Mouse (Mus musculus): ENCODE data around the gene Mrgprf. TPM values are rescaled to one million over a fixed set of nuclear protein-coding genes. Genes with fewer than 3 reads are reported as not detected.
A peak's percentile ranks its signal among the peaks of the same experiment; 100 is the strongest.

The Mrgprf gene
- polyA plus RNA-seq, 1 experiment from 2014 or later: 2.9 TPM

GRCm38 (mm10) chr7:145293859-145294258 lies 6.8 kb upstream of the Mrgprf start:
- H3K4me1 ChIP-seq (replicated peaks; ENCODE audit: control insufficient read depth, insufficient read depth, low read length): no peaks in the 10 kb centered on the region
- WGBS: 40% methylated on average over 6 of the region's 6 CpGs

GRCm38 (mm10) chr7:145298666-145299490 lies 1.8 kb upstream of the Mrgprf start:
- H3K9ac ChIP-seq (replicated peaks; ENCODE audit: low read depth, low read length): no peak overlapping the region
- no peaks in the 10 kb centered on the region for H3K36me3 ChIP-seq (ENCODE audit: control insufficient read depth, insufficient read depth)
- H3K27ac ChIP-seq (ENCODE audit: low read length): no peak overlapping the region
- WGBS: 61% methylated on average over 3 of the region's 3 CpGs
- H3K4me1 ChIP-seq (replicated peaks; ENCODE audit: control insufficient read depth, insufficient read depth, low read length): 0 out of 2 replicates have a peak, but pooled peaks cover 6% of the 10 kb centered on the region
- H3K9me3 ChIP-seq (ENCODE audit: control insufficient read depth, low read length): no peaks in the 10 kb centered on the region
- ATAC-seq: no peak
- no peak overlapping the region for H3K4me2 ChIP-seq (ENCODE audit: low read length)
- H3K4me3 ChIP-seq (replicated peaks; ENCODE audit: low read length): no peak overlapping the region
- H3K27me3 ChIP-seq (replicated peaks; ENCODE audit: control insufficient read depth, insufficient read depth, low read length): no peaks in the 10 kb centered on the region

More at GRCm38 (mm10) chr7:145293859-145294258, 6.8 kb upstream of the Mrgprf start:
- no peaks in the 10 kb centered on the region for H3K36me3 ChIP-seq (ENCODE audit: control insufficient read depth, insufficient read depth)
- H3K4me2 ChIP-seq (ENCODE audit: low read length): no peak overlapping the region
- no peaks in the 10 kb centered on the region for H3K9me3 ChIP-seq (ENCODE audit: control insufficient read depth, low read length)
- no peak for ATAC-seq
- no peaks in the 10 kb centered on the region for H3K27me3 ChIP-seq (replicated peaks; ENCODE audit: control insufficient read depth, insufficient read depth, low read length)
- no peak overlapping the region for H3K27ac ChIP-seq (ENCODE audit: low read length)
- H3K9ac ChIP-seq (replicated peaks; ENCODE audit: low read depth, low read length): no peak overlapping the region
- H3K4me3 ChIP-seq (replicated peaks; ENCODE audit: low read length): no peak overlapping the region

- H3K4me3 ChIP-seq (replicated peaks; ENCODE audit: low read length): no peak overlapping the region
- H3K36me3 ChIP-seq (ENCODE audit: control insufficient read depth, insufficient read depth): no peaks in the 10 kb centered on the region
- H3K9me3 ChIP-seq (ENCODE audit: control insufficient read depth, low read length): no peaks in the 10 kb centered on the region
- H3K27me3 ChIP-seq (replicated peaks; ENCODE audit: control insufficient read depth, insufficient read depth, low read length): no peaks in the 10 kb centered on the region
- H3K27ac ChIP-seq (ENCODE audit: low read length): no peak overlapping the region
- no peak for ATAC-seq
- 76% methylated on average over 7 of the region's 7 CpGs for WGBS
- H3K9ac ChIP-seq (replicated peaks; ENCODE audit: low read depth, low read length): no peak overlapping the region
- H3K4me1 ChIP-seq (replicated peaks; ENCODE audit: control insufficient read depth, insufficient read depth, low read length): 0 out of 2 replicates have a peak, but pooled peaks cover 6% of the 10 kb centered on the region
- H3K4me2 ChIP-seq (ENCODE audit: low read length): no peak overlapping the region
Measured at GRCm38 (mm10) chr7:145299562-145300320, 887 bp upstream of the Mrgprf start.

- no peak overlapping the region for H3K27ac ChIP-seq (ENCODE audit: low read length)
- ATAC-seq: no peak
- no peaks in the 10 kb centered on the region for H3K9me3 ChIP-seq (ENCODE audit: control insufficient read depth, low read length)
- no peak overlapping the region for H3K9ac ChIP-seq (replicated peaks; ENCODE audit: low read depth, low read length)
- H3K36me3 ChIP-seq (ENCODE audit: control insufficient read depth, insufficient read depth): no peaks in the 10 kb centered on the region
- 0 out of 2 replicates have a peak, but pooled peaks cover 6% of the 10 kb centered on the region for H3K4me1 ChIP-seq (replicated peaks; ENCODE audit: control insufficient read depth, insufficient read depth, low read length)
- H3K4me3 ChIP-seq (replicated peaks; ENCODE audit: low read length): no peak overlapping the region
- H3K4me2 ChIP-seq (ENCODE audit: low read length): no peak overlapping the region
- H3K27me3 ChIP-seq (replicated peaks; ENCODE audit: control insufficient read depth, insufficient read depth, low read length): no peaks in the 10 kb centered on the region
Measured at GRCm38 (mm10) chr7:145301008-145301340, 346 bp downstream of the Mrgprf start.

- Histone ChIP-seq H3K9ac (replicated peaks; ENCODE audit: low read depth, low read length) (no peak overlapping the region), H3K27me3 (replicated peaks; ENCODE audit: control insufficient read depth, insufficient read depth, low read length) (no peaks in the 10 kb centered on the region), H3K9me3 (ENCODE audit: control insufficient read depth, low read length) (no peaks in the 10 kb centered on the region), H3K36me3 (ENCODE audit: control insufficient read depth, insufficient read depth) (no peaks in the 10 kb centered on the region), H3K27ac (ENCODE audit: low read length) (no peak overlapping the region), H3K4me2 (ENCODE audit: low read length) (no peak overlapping the region), H3K4me1 (replicated peaks; ENCODE audit: control insufficient read depth, insufficient read depth, low read length) (0 out of 2 replicates have a peak, but pooled peaks cover 6% of the 10 kb centered on the region), H3K4me3 (replicated peaks; ENCODE audit: low read length) (no peak overlapping the region)
- no peak for ATAC-seq
- WGBS: 89% methylated on average over 6 of the region's 6 CpGs
Measured at GRCm38 (mm10) chr7:145301341-145302005, 845 bp downstream of the Mrgprf start.

- H3K36me3 ChIP-seq (ENCODE audit: control insufficient read depth, insufficient read depth): no peaks in the 10 kb centered on the region
- H3K4me1 ChIP-seq (replicated peaks; ENCODE audit: control insufficient read depth, insufficient read depth, low read length): 0 out of 2 replicates have a peak, but pooled peaks cover 6% of the 10 kb centered on the region
- WGBS: 6% methylated on average over 20 of the region's 20 CpGs
- H3K9ac ChIP-seq (replicated peaks; ENCODE audit: low read depth, low read length): 0 out of 2 replicates have a peak overlapping the region, but pooled peaks have one; percentile 5
- no peaks in the 10 kb centered on the region for H3K27me3 ChIP-seq (replicated peaks; ENCODE audit: control insufficient read depth, insufficient read depth, low read length)
- ATAC-seq: peak; percentile 73
- H3K27ac ChIP-seq (ENCODE audit: low read length): no peak overlapping the region
- H3K4me3 ChIP-seq (replicated peaks; ENCODE audit: low read length): peak overlapping the region; percentile 9; the same call in 1 of the 2 replicates
- peak overlapping the region; percentile 42 for H3K4me2 ChIP-seq (ENCODE audit: low read length)
- H3K9me3 ChIP-seq (ENCODE audit: control insufficient read depth, low read length): no peaks in the 10 kb centered on the region
Measured at GRCm38 (mm10) chr7:145302488-145303285, 2.1 kb downstream of the Mrgprf start.

- no peak overlapping the region for H3K9ac ChIP-seq (replicated peaks; ENCODE audit: low read depth, low read length)
- H3K4me3 ChIP-seq (replicated peaks; ENCODE audit: low read length): no peak overlapping the region
- 0 out of 2 replicates have a peak, but pooled peaks cover 6% of the 10 kb centered on the region for H3K4me1 ChIP-seq (replicated peaks; ENCODE audit: control insufficient read depth, insufficient read depth, low read length)
- 82% methylated on average over 2 of the region's 2 CpGs for WGBS
- no peak overlapping the region for H3K4me2 ChIP-seq (ENCODE audit: low read length)
- no peaks in the 10 kb centered on the region for H3K27me3 ChIP-seq (replicated peaks; ENCODE audit: control insufficient read depth, insufficient read depth, low read length)
- no peak for ATAC-seq
- no peaks in the 10 kb centered on the region for H3K36me3 ChIP-seq (ENCODE audit: control insufficient read depth, insufficient read depth)
- no peaks in the 10 kb centered on the region for H3K9me3 ChIP-seq (ENCODE audit: control insufficient read depth, low read length)
- no peak overlapping the region for H3K27ac ChIP-seq (ENCODE audit: low read length)
Measured at GRCm38 (mm10) chr7:145304153-145304552, 3.5 kb downstream of the Mrgprf start.

- Histone ChIP-seq H3K4me2 (ENCODE audit: low read length) (no peak overlapping the region), H3K36me3 (ENCODE audit: control insufficient read depth, insufficient read depth) (no peaks in the 10 kb centered on the region), H3K4me1 (replicated peaks; ENCODE audit: control insufficient read depth, insufficient read depth, low read length) (0 out of 2 replicates have a peak, but pooled peaks cover 2% of the 10 kb centered on the region), H3K27ac (ENCODE audit: low read length) (no peak overlapping the region), H3K27me3 (replicated peaks; ENCODE audit: control insufficient read depth, insufficient read depth, low read length) (no peaks in the 10 kb centered on the region), H3K9me3 (ENCODE audit: control insufficient read depth, low read length) (no peaks in the 10 kb centered on the region), H3K9ac (replicated peaks; ENCODE audit: low read depth, low read length) (no peak overlapping the region), H3K4me3 (replicated peaks; ENCODE audit: low read length) (no peak overlapping the region)
- 90% methylated on average over 10 of the region's 10 CpGs for WGBS
- ATAC-seq: no peak
Measured at GRCm38 (mm10) chr7:145307636-145308035, 7.0 kb downstream of the Mrgprf start.

Measured in forebrain, embryonic 16.5 days (tissue).